Mouse (Mus musculus): ENCODE measurements around the gene Cd209f. TPM values are rescaled to one million over a fixed set of nuclear protein-coding genes. Genes with fewer than 3 reads are reported as not detected.
"Not testable (repeated sequence)": the region's sequence is repeated elsewhere in the genome, so short reads cannot be mapped to it uniquely, and the experiment has no call there.

The Cd209f gene
- polyA plus RNA-seq (2015; fragmentation: Nextera tagmentation; extraction: Ambion mirVana), result not detected in 2 replicates

GRCm38 (mm10) chr8:4105735-4106134 lies at the start of gene Cd209f:
Cd209f (minus strand) TSS chr8:4105835.
- WGBS, result 86% methylated on average over 2 of the region's 2 CpGs
- ATAC-seq (ENCODE audit: low read depth); H3K9me3 ChIP-seq; H3K36me3 ChIP-seq; H3K4me2 ChIP-seq; H3K27ac ChIP-seq (replicated peaks); H3K27me3 ChIP-seq; H3K9ac ChIP-seq; H3K4me3 ChIP-seq; H3K4me1 ChIP-seq (replicated peaks): not testable (repeated sequence)

DNA sequence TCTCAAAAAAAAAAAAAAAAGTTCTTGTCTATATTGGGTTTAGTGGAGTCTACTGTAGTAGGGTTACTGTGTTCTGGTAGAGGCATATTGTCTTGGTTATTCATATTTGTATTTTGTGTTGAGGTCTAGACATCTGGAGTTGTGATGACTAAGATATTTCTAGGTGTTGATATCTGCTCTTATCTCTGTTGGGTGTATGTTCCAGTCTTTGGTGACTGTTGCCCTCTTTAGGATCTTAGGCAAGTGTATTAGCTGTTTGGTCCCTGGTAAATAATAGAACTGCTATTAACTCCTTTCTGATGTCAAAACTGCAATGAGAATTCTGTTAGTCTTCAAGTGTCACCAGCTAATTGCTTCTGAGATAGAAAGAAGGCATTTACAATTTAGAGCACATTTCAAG lies 49.2 kb upstream of the Cd209f start:
- no peak for ATAC-seq (ENCODE audit: low read depth)

DNA sequence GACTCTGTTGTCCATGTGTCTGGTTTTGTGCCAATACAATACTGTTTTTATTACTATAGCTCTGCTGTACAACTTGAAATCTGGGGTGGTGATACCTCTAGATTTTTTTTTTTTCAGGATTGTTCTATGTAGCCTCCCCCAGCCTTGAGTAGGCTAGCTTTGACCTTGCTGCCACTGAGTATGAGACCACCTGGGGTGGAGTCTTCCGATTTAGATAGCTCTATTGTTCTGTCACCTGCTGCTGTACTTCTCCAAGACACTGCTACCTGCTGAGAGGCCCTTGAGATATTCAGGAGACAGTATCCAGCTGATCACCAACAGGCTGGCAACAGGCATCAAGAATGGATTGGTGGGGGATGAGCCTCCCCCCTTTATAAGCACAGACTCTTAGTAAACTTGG lies 41.6 kb upstream of the Cd209f start:
- ATAC-seq (ENCODE audit: low read depth), result no peak
- Histone ChIP-seq H3K4me3 (no peak overlapping the region), H3K4me1 (replicated peaks) (no peaks in the 10 kb centered on the region), H3K27ac (replicated peaks) (no peak overlapping the region), H3K4me2 (no peak overlapping the region), H3K27me3 (no peaks in the 10 kb centered on the region), H3K36me3 (no peaks in the 10 kb centered on the region), H3K9ac (no peak overlapping the region), H3K9me3 (peaks cover 14% of the 10 kb centered on the region; the same call in 1 of the 2 replicates)
- 25% methylated on average over 1 of the region's 1 CpGs for WGBS

More for the DNA sequence above, 49.2 kb upstream of the Cd209f start:
- H3K9ac ChIP-seq, result no peak overlapping the region
- H3K27me3 ChIP-seq, result no peaks in the 10 kb centered on the region
- no peak overlapping the region for H3K4me2 ChIP-seq
- H3K36me3 ChIP-seq, result no peaks in the 10 kb centered on the region
- peaks cover 11% of the 10 kb centered on the region; the same call in 1 of the 2 replicates for H3K9me3 ChIP-seq
- no peaks in the 10 kb centered on the region for H3K4me1 ChIP-seq (replicated peaks)
- no peak overlapping the region for H3K4me3 ChIP-seq
- no peak overlapping the region for H3K27ac ChIP-seq (replicated peaks)

DNA sequence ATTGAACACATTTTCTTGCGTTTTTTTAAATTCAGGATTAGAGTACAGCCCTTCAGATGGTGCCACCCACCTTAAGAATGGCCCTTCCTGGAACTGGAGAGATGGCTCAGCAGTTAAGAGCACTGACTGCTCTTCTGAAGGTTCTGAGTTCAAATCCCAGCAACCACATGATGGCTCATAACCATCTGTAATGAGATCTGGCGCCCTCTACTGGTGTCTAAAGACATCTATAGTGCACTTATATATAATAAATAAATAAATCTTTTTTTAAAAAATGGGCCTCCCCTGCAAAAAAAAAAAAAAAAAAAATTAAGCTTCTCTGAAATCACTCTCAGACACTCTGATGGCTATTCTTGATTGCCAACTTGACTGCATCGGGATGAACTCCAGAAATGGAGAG lies 36.1 kb upstream of the Cd209f start:
- Histone ChIP-seq H3K27ac (replicated peaks) (no peak overlapping the region), H3K9me3 (no peaks in the 10 kb centered on the region), H3K27me3 (peaks cover 4% of the 10 kb centered on the region), H3K4me1 (replicated peaks) (no peaks in the 10 kb centered on the region), H3K4me2 (no peak overlapping the region), H3K36me3 (no peaks in the 10 kb centered on the region), H3K4me3 (no peak overlapping the region), H3K9ac (no peak overlapping the region)
- no peak for ATAC-seq (ENCODE audit: low read depth)
- WGBS, result 65% methylated on average over 3 of the region's 3 CpGs

GRCm38 (mm10) chr8:4139660-4140646 lies 34.3 kb upstream of the Cd209f start:
- WGBS, result 11% methylated on average over 12 of the region's 12 CpGs
- no peaks in the 10 kb centered on the region for H3K9me3 ChIP-seq
- H3K27me3 ChIP-seq, result peaks cover 4% of the 10 kb centered on the region
- 0 out of 2 replicates have a peak overlapping the region, but pooled peaks have one; percentile 26 for H3K9ac ChIP-seq
- no peaks in the 10 kb centered on the region for H3K36me3 ChIP-seq
- H3K27ac ChIP-seq (replicated peaks), result no peak overlapping the region
- H3K4me1 ChIP-seq (replicated peaks), result no peaks in the 10 kb centered on the region
- peak; percentile 73; the same call in 1 of the 2 replicates for ATAC-seq (ENCODE audit: low read depth)
- peak overlapping the region; percentile 26; the same call in 1 of the 2 replicates for H3K4me2 ChIP-seq
- H3K4me3 ChIP-seq, result no peak overlapping the region

DNA sequence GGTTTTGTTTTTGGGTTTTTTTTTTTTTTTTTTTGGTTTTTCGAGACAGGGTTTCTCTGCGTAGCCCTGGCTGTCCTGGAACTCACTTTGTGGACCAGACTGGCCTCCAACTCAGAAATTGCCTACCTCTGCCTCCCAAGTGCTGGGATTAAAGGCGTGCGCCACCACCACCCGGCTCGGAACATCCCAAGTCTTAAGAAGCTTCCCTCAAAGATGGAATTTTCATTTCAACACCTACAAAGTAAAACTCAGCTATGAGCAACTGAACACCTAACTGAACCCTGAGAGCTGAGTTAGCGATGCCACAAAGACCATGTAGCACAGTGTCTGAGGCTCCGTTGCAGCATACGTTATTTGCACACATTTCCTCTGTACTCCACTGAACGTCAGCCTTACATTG lies 28.2 kb upstream of the Cd209f start, which contains the start of gene Cd209g:
TSS of gene Cd209g (plus strand) at position 301 of the 400 bp plus-strand sequence.
- 87% methylated on average over 10 of the region's 10 CpGs for WGBS
- Histone ChIP-seq H3K4me2 (no peak within 1 kb of the TSS), H3K27me3 (no peaks in the 10 kb centered on the region), H3K36me3 (no peaks in the 10 kb centered on the region), H3K4me3 (no peak within 1 kb of the TSS), H3K9ac (no peak within 1 kb of the TSS), H3K9me3 (no peaks in the 10 kb centered on the region), H3K4me1 (replicated peaks) (no peaks in the 10 kb centered on the region), H3K27ac (replicated peaks) (no peak within 1 kb of the TSS)
- no peak for ATAC-seq (ENCODE audit: low read depth)

DNA sequence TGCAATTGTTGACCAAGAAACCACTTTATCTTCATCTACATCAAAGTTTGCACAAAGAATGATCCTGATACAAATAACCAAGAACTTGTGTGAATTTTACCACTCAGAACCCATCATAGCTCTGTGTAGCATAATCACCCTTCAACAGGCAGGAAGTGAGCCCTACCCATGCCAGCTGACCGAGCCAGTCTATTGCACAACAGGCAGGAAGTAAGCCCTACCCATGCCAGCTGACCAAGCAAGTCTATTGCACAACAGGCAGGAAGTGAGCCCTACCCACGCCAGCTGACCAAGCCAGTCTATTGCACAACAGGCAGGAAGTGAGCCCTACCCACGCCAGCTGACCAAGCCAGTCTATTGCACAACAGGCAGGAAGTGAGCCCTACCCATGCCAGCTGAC lies 17.1 kb downstream of the Cd209f start:
- H3K4me2 ChIP-seq; H3K27me3 ChIP-seq; H3K9ac ChIP-seq; H3K36me3 ChIP-seq; H3K27ac ChIP-seq (replicated peaks); H3K9me3 ChIP-seq; ATAC-seq (ENCODE audit: low read depth); H3K4me3 ChIP-seq; H3K4me1 ChIP-seq (replicated peaks): not testable (repeated sequence)
- 84% methylated on average over 3 of the region's 3 CpGs for WGBS

GRCm38 (mm10) chr8:4087180-4087722 lies 18.4 kb downstream of the Cd209f start:
- H3K9me3 ChIP-seq; ATAC-seq (ENCODE audit: low read depth); H3K36me3 ChIP-seq; H3K4me3 ChIP-seq; H3K27me3 ChIP-seq; H3K27ac ChIP-seq (replicated peaks); H3K4me1 ChIP-seq (replicated peaks); H3K4me2 ChIP-seq; H3K9ac ChIP-seq: not testable (repeated sequence)
- 45% methylated on average over 32 of the region's 33 CpGs for WGBS

Other genes with a start within 250 kb of the Cd209f start
- not detected in 2 replicates for gene Cd209d, start 227.3 kb downstream of the Cd209f start, polyA plus RNA-seq (2015; fragmentation: Nextera tagmentation; extraction: Ambion mirVana)
- not detected in 2 replicates for gene Cd209b, start 179.0 kb downstream of the Cd209f start, polyA plus RNA-seq (2015; fragmentation: Nextera tagmentation; extraction: Ambion mirVana)
- 0.39 TPM in 2 replicates for gene Cd209c, start 151.1 kb downstream of the Cd209f start, polyA plus RNA-seq (2015; fragmentation: Nextera tagmentation; extraction: Ambion mirVana)
- not detected in 2 replicates for gene Cd209g, start 28.3 kb upstream of the Cd209f start, polyA plus RNA-seq (2015; fragmentation: Nextera tagmentation; extraction: Ambion mirVana)
- gene Evi5l, start 60.7 kb upstream of the Cd209f start, polyA plus RNA-seq (2015; fragmentation: Nextera tagmentation; extraction: Ambion mirVana), result 78.7 and 82.7 TPM in 2 replicates
- 41.1 and 49.7 TPM in 2 replicates for gene Prr36, start 111.6 kb upstream of the Cd209f start, polyA plus RNA-seq (2015; fragmentation: Nextera tagmentation; extraction: Ambion mirVana)
- 0.25 TPM in 1 of 2 replicates, not detected in the other for gene Lrrc8e, start 121.0 kb upstream of the Cd209f start, polyA plus RNA-seq (2015; fragmentation: Nextera tagmentation; extraction: Ambion mirVana)
- 36.9 and 38.9 TPM in 2 replicates for gene Map2k7, start 132.9 kb upstream of the Cd209f start, polyA plus RNA-seq (2015; fragmentation: Nextera tagmentation; extraction: Ambion mirVana)
- 1.6 and 1.9 TPM in 2 replicates for gene Gm49320, start 133.0 kb upstream of the Cd209f start, polyA plus RNA-seq (2015; fragmentation: Nextera tagmentation; extraction: Ambion mirVana)
- 3.3 and 7.0 TPM in 2 replicates for gene Tgfbr3l, start 142.4 kb upstream of the Cd209f start, polyA plus RNA-seq (2015; fragmentation: Nextera tagmentation; extraction: Ambion mirVana)
- 58.5 and 59.0 TPM in 2 replicates for gene Snapc2, start 147.2 kb upstream of the Cd209f start, polyA plus RNA-seq (2015; fragmentation: Nextera tagmentation; extraction: Ambion mirVana)
- 276 and 301 TPM in 2 replicates for gene Ctxn1, start 153.4 kb upstream of the Cd209f start, polyA plus RNA-seq (2015; fragmentation: Nextera tagmentation; extraction: Ambion mirVana)
- gene Timm44, start 170.1 kb upstream of the Cd209f start, polyA plus RNA-seq (2015; fragmentation: Nextera tagmentation; extraction: Ambion mirVana), result 38.3 and 39.3 TPM in 2 replicates
- gene Ccl25, start 219.4 kb upstream of the Cd209f start, polyA plus RNA-seq (2015; fragmentation: Nextera tagmentation; extraction: Ambion mirVana), result 20.7 and 21.3 TPM in 2 replicates
- gene Elavl1, start 219.6 kb upstream of the Cd209f start, polyA plus RNA-seq (2015; fragmentation: Nextera tagmentation; extraction: Ambion mirVana), result 119 and 139 TPM in 2 replicates

Data from neural tube, embryonic 13.5 days (tissue).